Mouse (Mus musculus): ENCODE results near the gene Irak2. TPM values are rescaled to one million over a fixed set of nuclear protein-coding genes. Genes with fewer than 3 reads are reported as not detected.
"Not testable (repeated sequence)": the region's sequence is repeated elsewhere in the genome, so short reads cannot be mapped to it uniquely, and the experiment has no call there.

Gene Irak2
- polyA plus RNA-seq, 1 experiment from 2014 or later: 7.9 TPM

DNA sequence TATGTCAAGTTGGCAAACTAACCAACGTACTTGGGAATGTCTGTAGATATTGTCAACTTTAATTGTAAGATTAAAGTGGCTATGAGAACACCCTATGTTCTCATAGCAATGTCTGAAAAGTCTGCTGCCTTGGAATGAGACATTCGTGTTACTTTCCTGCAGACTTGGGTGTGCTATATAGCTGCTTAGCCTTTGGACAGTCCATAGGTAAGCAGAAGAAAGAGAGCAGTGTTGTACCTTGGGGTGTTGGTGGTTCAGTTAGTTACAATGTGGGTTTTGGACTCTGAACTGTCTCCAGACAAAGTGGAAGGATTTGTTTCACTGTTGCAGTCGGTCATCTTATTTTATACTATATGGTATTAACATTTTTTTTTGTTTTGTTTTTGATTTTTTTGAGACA, 74.5 kb downstream of the Irak2 start:
- Histone ChIP-seq H3K4me3 (no peak overlapping the region), H3K9me3 (replicated peaks) (no peaks in the 10 kb centered on the region), H3K27ac (ENCODE audit: poor library complexity, severe bottlenecking) (no peak overlapping the region), H3K4me2 (no peak overlapping the region), H3K27me3 (replicated peaks) (no peaks in the 10 kb centered on the region), H3K9ac (no peak overlapping the region), H3K36me3 (peaks cover 97% of the 10 kb centered on the region), H3K4me1 (replicated peaks) (no peaks in the 10 kb centered on the region)
- WGBS: 91% methylated on average over 3 of the region's 3 CpGs
- no peak for ATAC-seq (ENCODE audit: insufficient number of reproducible peaks, low FRiP score)

DNA sequence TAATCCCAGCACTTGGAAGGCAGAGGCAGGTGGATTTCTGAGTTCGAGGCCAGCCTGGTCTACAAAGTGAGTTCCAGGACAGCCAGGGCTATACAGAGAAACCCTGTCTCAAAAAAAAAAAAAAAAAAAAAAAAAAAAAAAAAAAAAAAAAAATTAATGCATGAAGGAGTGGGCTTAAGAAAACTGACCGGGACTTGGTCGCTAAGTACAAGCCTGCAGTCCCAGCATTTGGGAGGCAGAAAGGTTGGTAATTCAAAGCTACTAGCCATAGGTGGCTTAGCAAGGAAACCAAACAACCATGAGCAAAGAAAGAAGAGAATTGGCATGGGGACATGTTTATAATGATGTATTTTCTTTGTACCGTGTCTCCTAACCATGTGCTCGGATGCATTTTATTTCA, 75.1 kb downstream of the Irak2 start:
- not testable (repeated sequence) for H3K4me3 ChIP-seq; H3K9ac ChIP-seq; H3K27ac ChIP-seq (ENCODE audit: poor library complexity, severe bottlenecking); H3K4me1 ChIP-seq (replicated peaks); ATAC-seq (ENCODE audit: insufficient number of reproducible peaks, low FRiP score); H3K4me2 ChIP-seq; H3K27me3 ChIP-seq (replicated peaks); H3K9me3 ChIP-seq (replicated peaks)
- peaks cover 95% of the 10 kb centered on the region for H3K36me3 ChIP-seq
- 88% methylated on average over 5 of the region's 5 CpGs for WGBS

DNA sequence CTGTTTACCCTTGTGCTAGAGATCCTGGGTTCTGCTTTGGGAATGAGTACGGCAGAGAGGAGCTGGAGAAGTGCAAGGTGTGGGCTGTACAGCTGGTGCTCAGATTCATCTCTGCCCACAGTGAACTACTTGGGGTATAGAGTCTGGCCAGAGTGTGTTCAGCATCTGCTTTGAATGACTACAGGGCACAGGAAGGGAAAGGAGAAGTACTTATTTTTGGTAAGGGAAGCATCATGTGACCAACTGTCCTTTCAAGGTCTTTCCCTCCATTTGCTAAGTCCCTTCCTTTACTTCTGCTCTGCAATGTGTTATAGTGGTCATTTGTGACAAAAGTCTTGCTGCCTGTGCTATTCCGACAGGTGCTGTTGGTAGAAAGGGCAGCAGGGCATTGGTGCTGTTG, 76.0 kb downstream of the Irak2 start:
- no peak overlapping the region for H3K9ac ChIP-seq
- H3K36me3 ChIP-seq: peaks cover 94% of the 10 kb centered on the region
- no peaks in the 10 kb centered on the region for H3K27me3 ChIP-seq (replicated peaks)
- no peaks in the 10 kb centered on the region for H3K4me1 ChIP-seq (replicated peaks)
- no peak overlapping the region for H3K4me2 ChIP-seq
- no peak for ATAC-seq (ENCODE audit: insufficient number of reproducible peaks, low FRiP score)
- H3K4me3 ChIP-seq: no peak overlapping the region
- H3K27ac ChIP-seq (ENCODE audit: poor library complexity, severe bottlenecking): no peak overlapping the region
- no peaks in the 10 kb centered on the region for H3K9me3 ChIP-seq (replicated peaks)
- WGBS: 90% methylated on average over 2 of the region's 2 CpGs

DNA sequence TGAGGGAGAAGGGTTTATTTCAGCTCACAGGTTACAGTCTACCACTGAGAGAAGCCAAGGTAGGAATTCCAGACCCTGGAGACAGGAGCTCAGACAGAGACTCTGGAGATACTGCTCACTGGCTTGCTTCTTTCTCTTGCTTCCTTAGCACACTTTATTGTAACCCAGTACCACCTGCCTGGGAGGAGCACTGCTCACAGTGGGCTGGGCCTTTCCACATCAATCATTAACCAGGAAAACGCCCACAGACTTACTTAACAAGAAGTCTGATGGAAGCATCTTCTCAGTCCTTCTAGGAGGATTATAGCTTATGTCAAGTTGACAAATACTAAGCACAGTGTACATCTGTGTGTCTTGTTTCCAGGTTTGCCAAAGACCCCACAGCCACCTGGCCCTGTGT, 76.5 kb downstream of the Irak2 start:
- no peak overlapping the region for H3K9ac ChIP-seq
- H3K9me3 ChIP-seq (replicated peaks): no peaks in the 10 kb centered on the region
- peaks cover 94% of the 10 kb centered on the region for H3K36me3 ChIP-seq
- H3K4me1 ChIP-seq (replicated peaks): no peaks in the 10 kb centered on the region
- no peak overlapping the region for H3K4me3 ChIP-seq
- no peaks in the 10 kb centered on the region for H3K27me3 ChIP-seq (replicated peaks)
- WGBS: 78% methylated on average over 1 of the region's 1 CpGs
- no peak overlapping the region for H3K4me2 ChIP-seq
- H3K27ac ChIP-seq (ENCODE audit: poor library complexity, severe bottlenecking): no peak overlapping the region
- no peak for ATAC-seq (ENCODE audit: insufficient number of reproducible peaks, low FRiP score)

DNA sequence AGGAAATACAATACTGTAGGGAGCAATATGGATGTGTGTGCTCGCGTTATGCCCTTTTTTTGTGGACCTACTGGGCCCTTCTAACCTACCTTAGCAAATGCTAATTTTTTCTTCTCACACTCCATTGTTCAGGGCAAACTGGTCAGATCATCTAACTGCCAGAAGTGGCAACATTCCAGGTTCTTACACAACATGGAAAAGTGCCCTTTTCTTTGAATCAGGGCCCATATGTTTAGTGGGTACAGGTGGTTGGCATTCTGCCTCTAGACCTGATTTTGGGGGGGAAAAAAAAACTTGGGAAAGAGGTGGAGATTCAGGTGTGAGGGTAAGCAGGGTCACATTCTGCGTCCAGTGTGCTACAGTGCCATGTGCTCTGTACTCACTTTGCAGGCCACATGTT, 79.3 kb downstream of the Irak2 start:
- Histone ChIP-seq H3K4me1 (replicated peaks) (no peaks in the 10 kb centered on the region), H3K9me3 (replicated peaks) (no peaks in the 10 kb centered on the region), H3K27ac (ENCODE audit: poor library complexity, severe bottlenecking) (no peak overlapping the region), H3K4me3 (no peak overlapping the region), H3K9ac (no peak overlapping the region), H3K36me3 (peaks cover 91% of the 10 kb centered on the region), H3K27me3 (replicated peaks) (no peaks in the 10 kb centered on the region), H3K4me2 (no peak overlapping the region)
- 84% methylated on average over 3 of the region's 3 CpGs for WGBS
- ATAC-seq (ENCODE audit: insufficient number of reproducible peaks, low FRiP score): no peak

DNA sequence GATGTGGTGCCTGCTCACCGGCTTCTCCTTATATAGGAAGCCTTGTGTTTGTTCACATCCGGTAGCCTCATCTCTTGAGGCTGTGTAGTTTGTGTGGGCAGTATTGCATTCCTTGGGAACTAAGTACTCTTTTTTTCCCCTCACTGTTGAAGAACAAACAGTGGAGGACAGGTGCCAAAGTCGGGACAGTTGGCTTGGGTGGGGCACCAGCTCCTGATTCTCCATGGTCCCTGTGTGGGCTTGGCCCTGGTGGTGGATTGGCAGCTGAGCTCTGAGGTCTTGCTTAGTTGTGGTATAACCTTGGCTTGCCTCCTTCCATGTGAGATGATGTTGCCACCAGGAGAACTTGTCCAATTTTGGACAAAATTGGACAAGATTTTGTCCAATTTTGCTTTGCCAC, 81.6 kb downstream of the Irak2 start, which contains the start of gene Ghrl:
Gene Ghrl (minus strand): TSS at position 3 of the 400 bp plus-strand sequence.
- no peaks in the 10 kb centered on the region for H3K27me3 ChIP-seq (replicated peaks)
- H3K36me3 ChIP-seq: peaks cover 82% of the 10 kb centered on the region
- no peaks in the 10 kb centered on the region for H3K4me1 ChIP-seq (replicated peaks)
- no peak for ATAC-seq (ENCODE audit: insufficient number of reproducible peaks, low FRiP score)
- H3K27ac ChIP-seq (ENCODE audit: poor library complexity, severe bottlenecking): no peak within 1 kb of the TSS
- no peak within 1 kb of the TSS for H3K9ac ChIP-seq
- WGBS: 86% methylated on average over 3 of the region's 3 CpGs
- no peaks in the 10 kb centered on the region for H3K9me3 ChIP-seq (replicated peaks)
- H3K4me2 ChIP-seq: no peak within 1 kb of the TSS
- H3K4me3 ChIP-seq: no peak within 1 kb of the TSS

DNA sequence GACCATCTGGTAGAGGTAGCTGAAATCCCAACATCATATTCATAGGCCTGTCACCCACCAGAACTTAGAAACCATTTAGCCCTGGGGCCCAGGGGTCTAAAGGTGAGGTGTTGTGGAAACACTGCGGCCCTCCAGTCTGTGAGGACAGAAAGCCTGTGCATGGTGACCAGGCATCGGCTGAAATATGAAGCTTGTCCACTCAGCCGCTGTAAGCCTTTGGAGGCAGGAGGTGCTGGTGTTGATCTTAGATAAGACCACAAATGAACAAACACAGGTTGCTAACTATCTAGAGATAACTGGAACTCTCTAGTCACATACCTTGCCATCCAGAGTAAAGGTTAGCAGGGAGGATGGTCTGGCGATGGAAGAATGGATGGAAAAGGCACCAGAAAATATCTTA, 82.8 kb downstream of the Irak2 start:
- no peak overlapping the region for H3K27ac ChIP-seq (ENCODE audit: poor library complexity, severe bottlenecking)
- H3K36me3 ChIP-seq: peaks cover 79% of the 10 kb centered on the region
- H3K9me3 ChIP-seq (replicated peaks): no peaks in the 10 kb centered on the region
- ATAC-seq (ENCODE audit: insufficient number of reproducible peaks, low FRiP score): no peak
- H3K4me2 ChIP-seq: no peak overlapping the region
- H3K9ac ChIP-seq: no peak overlapping the region
- no peak overlapping the region for H3K4me3 ChIP-seq
- H3K27me3 ChIP-seq (replicated peaks): no peaks in the 10 kb centered on the region
- H3K4me1 ChIP-seq (replicated peaks): no peaks in the 10 kb centered on the region
- WGBS: 79% methylated on average over 4 of the region's 4 CpGs

DNA sequence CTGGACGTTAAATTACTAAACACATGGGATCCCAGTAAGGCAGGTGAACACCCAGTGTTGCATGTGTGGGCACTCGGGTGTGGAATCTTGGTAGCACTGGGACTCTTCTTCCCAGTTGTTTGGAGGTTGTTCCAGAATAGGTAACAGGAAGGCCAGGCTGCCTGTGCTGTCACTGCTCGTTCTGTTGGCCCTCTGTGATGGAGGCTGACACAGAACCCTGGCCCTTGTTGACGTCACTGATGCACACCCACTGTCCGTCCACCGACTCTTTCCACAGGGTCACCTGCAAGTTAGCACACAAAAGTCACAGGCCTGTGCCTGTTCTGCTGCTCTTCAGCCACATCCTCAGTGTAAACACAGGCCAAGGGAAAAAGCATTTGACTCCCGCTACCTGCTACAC, 89.9 kb downstream of the Irak2 start:
- 88% methylated on average over 7 of the region's 7 CpGs for WGBS
- Histone ChIP-seq H3K4me2 (no peak overlapping the region), H3K27ac (ENCODE audit: poor library complexity, severe bottlenecking) (no peak overlapping the region), H3K27me3 (replicated peaks) (no peaks in the 10 kb centered on the region), H3K9me3 (replicated peaks) (no peaks in the 10 kb centered on the region), H3K4me3 (no peak overlapping the region), H3K4me1 (replicated peaks) (no peaks in the 10 kb centered on the region), H3K36me3 (peaks cover 89% of the 10 kb centered on the region), H3K9ac (no peak overlapping the region)
- ATAC-seq (ENCODE audit: insufficient number of reproducible peaks, low FRiP score): no peak

DNA sequence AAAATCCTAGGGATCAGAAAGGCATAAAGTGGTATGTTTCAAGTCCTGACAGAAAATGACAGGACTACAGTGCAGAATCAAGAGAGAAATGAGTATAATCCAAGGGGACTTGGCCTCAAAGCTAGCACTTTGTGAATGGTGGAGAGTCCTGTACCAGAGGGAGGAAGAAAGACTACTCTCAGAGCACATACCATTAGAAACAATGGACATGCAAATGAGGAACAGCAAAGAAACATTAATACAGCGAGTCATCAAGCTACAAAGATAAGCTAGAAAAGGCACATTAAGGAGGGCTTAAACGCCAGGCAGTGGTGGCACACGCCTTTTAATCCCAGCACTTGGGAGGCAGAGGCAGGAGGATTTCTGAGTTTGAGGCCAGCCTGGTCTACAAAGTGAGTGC, 93.0 kb downstream of the Irak2 start:
- no peak overlapping the region for H3K27ac ChIP-seq (ENCODE audit: poor library complexity, severe bottlenecking)
- peaks cover 95% of the 10 kb centered on the region for H3K36me3 ChIP-seq
- no peak overlapping the region for H3K9ac ChIP-seq
- no peak for ATAC-seq (ENCODE audit: insufficient number of reproducible peaks, low FRiP score)
- no peak overlapping the region for H3K4me3 ChIP-seq
- no peaks in the 10 kb centered on the region for H3K27me3 ChIP-seq (replicated peaks)
- H3K4me1 ChIP-seq (replicated peaks): no peaks in the 10 kb centered on the region
- 89% methylated on average over 3 of the region's 3 CpGs for whole genome bisulfite sequencing
- H3K9me3 ChIP-seq (replicated peaks): no peaks in the 10 kb centered on the region
- no peak overlapping the region for H3K4me2 ChIP-seq

DNA sequence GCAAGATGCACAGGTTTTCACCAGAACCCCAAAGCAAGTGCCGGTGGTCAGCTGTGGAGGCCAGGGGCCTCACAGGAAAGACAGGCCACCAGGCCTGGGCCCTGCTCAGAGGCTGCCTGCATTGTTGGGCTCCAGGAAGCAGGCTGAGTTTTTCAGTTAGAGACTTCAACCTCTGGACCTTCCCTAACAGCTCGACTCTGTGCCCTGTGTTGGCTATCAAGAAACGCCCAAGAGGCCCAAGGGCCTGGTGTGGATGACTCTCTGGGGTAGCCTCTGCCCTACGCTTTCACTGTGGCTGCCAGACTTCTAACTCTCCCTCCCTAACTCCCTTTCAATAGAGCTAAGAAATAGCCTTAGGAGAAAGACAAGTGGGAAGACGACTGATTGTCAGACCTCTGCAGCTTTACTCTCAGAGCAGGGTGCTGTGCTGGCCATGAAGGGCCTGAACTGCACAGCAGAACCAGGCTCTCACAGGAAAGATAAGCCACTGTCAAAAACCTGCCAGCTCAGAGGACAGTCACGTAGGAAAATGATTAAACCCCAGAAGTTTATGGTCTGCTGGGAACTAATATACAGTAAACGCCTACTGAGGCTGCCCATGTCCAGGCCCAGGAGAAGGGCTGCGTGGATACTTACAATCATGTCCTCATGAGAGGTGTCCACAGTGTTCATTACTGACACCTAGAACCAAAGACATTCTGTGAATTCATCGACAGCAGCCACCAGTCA, 99.2 kb downstream of the Irak2 start:
- no peaks in the 10 kb centered on the region for H3K27me3 ChIP-seq (replicated peaks)
- no peak overlapping the region for H3K4me3 ChIP-seq
- no peak for ATAC-seq (ENCODE audit: insufficient number of reproducible peaks, low FRiP score)
- peaks cover 11% of the 10 kb centered on the region for H3K4me1 ChIP-seq (replicated peaks)
- H3K4me2 ChIP-seq: no peak overlapping the region
- H3K9me3 ChIP-seq (replicated peaks): no peaks in the 10 kb centered on the region
- H3K36me3 ChIP-seq: peaks cover 56% of the 10 kb centered on the region
- WGBS: 80% methylated on average over 9 of the region's 9 CpGs
- no peak overlapping the region for H3K27ac ChIP-seq (ENCODE audit: poor library complexity, severe bottlenecking)
- H3K9ac ChIP-seq: no peak overlapping the region

DNA sequence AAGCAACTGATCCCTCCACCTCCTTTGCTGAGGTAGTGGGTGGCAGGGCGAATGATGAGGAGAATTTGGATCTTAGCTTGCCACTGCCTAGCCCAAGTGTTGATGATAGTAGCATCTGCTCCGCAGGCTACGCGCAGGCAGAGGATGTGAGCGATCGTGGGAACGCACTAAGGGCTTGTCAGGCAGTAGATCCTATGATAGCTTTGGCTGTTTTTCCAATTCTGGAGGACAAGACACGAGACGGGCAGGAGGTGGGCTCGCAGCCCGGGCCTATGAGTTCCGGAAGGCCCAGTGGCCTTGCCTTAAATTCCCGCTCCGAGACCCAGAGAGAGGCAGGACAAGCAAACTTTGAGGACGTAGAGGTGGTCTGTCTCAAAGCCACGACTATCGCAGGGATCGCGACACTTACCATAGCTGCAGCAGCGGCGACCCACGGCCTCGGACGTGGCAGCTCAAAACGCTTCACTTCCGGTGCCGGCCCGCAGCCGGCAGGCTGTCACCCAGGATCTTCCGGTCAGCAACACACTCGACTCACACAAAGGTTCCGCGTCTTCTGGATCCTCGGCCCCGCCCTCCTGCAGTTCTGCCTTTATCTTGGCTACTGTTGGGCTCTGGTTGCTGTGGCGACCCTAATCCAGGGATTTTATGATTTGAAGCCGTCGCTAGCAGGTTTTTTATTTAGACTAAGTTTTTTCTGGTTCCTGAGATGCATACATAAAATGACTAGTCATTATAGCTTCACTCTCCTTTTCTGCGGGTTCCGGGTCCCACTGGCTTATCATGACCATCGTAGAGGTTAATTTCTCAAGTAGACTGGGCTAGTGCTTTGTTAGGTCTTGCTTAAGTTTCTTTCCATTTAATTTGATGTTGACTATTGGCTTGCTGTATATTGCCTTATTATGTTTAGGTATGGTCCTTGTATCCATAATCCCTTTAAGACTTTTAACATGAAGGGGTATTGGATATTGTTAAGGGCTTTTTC, 102.3 kb downstream of the Irak2 start, which contains the start of gene Sec13:
Gene Sec13 (minus strand): TSS at position 508 of the 982 bp plus-strand sequence.
- Histone ChIP-seq H3K4me3 (peak within 1 kb of the TSS; percentile 84), H3K4me2 (peak within 1 kb of the TSS; percentile 93), H3K4me1 (replicated peaks) (peaks cover 11% of the 10 kb centered on the region), H3K9me3 (replicated peaks) (no peaks in the 10 kb centered on the region), H3K27ac (ENCODE audit: poor library complexity, severe bottlenecking) (peak within 1 kb of the TSS; percentile 56; the same call in 1 of the 2 replicates), H3K36me3 (peaks cover 29% of the 10 kb centered on the region), H3K27me3 (replicated peaks) (peaks cover 7% of the 10 kb centered on the region; the same call in 1 of the 2 replicates), H3K9ac (peak within 1 kb of the TSS; percentile 96)
- peak; percentile 83 for ATAC-seq (ENCODE audit: insufficient number of reproducible peaks, low FRiP score)
- WGBS: 7% methylated on average over 41 of the region's 41 CpGs
